Mouse (Mus musculus): ENCODE measurements at regions not wholly inside any gene's neighbourhood (a gene's known extent, or its start where the extent isn't known, plus 50 kb on each side); places are given as distances from the start of the nearest gene placed in this dataset.

DNA sequence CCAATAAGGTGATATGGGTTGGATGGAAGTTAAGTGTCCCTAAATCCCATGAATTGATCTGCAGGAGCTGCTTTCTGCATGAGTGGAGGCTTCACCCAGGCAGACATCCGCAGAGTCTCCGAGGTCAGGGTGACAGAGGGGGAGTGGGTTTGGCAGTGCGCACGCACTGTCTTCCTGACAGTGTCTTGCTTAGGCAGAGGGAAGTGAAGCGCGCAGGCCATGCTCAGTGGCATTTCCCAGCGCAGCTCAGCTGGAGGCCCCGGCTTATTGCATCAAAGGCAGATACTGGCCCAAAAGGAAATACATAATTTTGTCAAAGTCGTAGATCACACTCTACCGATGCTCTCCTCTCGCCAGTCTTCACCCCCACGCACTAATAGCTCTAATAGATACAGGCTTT is 252.7 kb upstream of the Dnajc24 start:
- Histone ChIP-seq H3K79me2 (ENCODE audit: control insufficient read depth, insufficient read depth, low read length) (no peaks in the 10 kb centered on the region), H3K9ac (ENCODE audit: low read depth, low read length) (no peak overlapping the region), H3K4me3 (ENCODE audit: insufficient read depth, low read depth, low read length) (no peak overlapping the region), H3K27ac (replicated peaks; ENCODE audit: insufficient read depth, low read depth, low read length) (no peak overlapping the region), H3K4me1 (ENCODE audit: control insufficient read depth, insufficient read depth, low read length) (no peaks in the 10 kb centered on the region), H3K27me3 (ENCODE audit: control insufficient read depth, insufficient read depth, low read length) (no peaks in the 10 kb centered on the region), H3K36me3 (ENCODE audit: control insufficient read depth, insufficient read depth, low read length) (no peaks in the 10 kb centered on the region)
- DNase-seq (ENCODE audit: extremely low read depth, low read depth, low spot score): no peak
- WGBS: 74% methylated on average over 12 of the region's 12 CpGs
- TF ChIP-seq POLR2A (IDR thresholded peaks at IDR 0.05; ENCODE audit: extremely low read depth, insufficient read depth, low read length) (no peak), CTCF (IDR thresholded peaks at IDR 0.05; ENCODE audit: low read depth, low read length) (no peak)

DNA sequence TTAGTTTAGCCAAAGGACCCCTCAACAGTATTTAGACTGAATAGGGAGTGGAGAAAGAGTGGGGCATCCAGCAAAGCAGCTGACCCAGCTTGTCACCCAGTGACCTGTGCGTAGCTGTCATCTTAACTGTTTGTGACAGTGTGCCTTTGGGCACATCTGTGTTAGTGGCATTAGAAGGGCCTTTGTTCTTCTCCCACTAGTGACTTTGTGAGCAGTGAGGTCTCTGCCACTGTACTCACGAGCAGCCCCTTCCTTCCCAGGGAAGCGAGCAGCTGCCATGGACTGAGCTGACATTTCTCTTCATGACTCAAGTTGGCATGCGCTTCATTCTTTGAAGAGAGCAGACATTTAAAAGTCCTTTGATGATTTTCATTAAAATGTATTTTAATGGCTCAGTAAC is 231.0 kb upstream of the Dnajc24 start:
- Histone ChIP-seq H3K79me2 (ENCODE audit: control insufficient read depth, insufficient read depth, low read length) (no peaks in the 10 kb centered on the region), H3K4me1 (ENCODE audit: control insufficient read depth, insufficient read depth, low read length) (no peaks in the 10 kb centered on the region), H3K36me3 (ENCODE audit: control insufficient read depth, insufficient read depth, low read length) (no peaks in the 10 kb centered on the region), H3K4me3 (ENCODE audit: insufficient read depth, low read depth, low read length) (no peak overlapping the region), H3K27me3 (ENCODE audit: control insufficient read depth, insufficient read depth, low read length) (no peaks in the 10 kb centered on the region), H3K27ac (replicated peaks; ENCODE audit: insufficient read depth, low read depth, low read length) (no peak overlapping the region), H3K9ac (ENCODE audit: low read depth, low read length) (no peak overlapping the region)
- DNase-seq (ENCODE audit: extremely low read depth, low read depth, low spot score): no peak
- TF ChIP-seq POLR2A (IDR thresholded peaks at IDR 0.05; ENCODE audit: extremely low read depth, insufficient read depth, low read length) (no peak), CTCF (IDR thresholded peaks at IDR 0.05; ENCODE audit: low read depth, low read length) (no peak)
- 78% methylated on average over 4 of the region's 4 CpGs for WGBS

DNA sequence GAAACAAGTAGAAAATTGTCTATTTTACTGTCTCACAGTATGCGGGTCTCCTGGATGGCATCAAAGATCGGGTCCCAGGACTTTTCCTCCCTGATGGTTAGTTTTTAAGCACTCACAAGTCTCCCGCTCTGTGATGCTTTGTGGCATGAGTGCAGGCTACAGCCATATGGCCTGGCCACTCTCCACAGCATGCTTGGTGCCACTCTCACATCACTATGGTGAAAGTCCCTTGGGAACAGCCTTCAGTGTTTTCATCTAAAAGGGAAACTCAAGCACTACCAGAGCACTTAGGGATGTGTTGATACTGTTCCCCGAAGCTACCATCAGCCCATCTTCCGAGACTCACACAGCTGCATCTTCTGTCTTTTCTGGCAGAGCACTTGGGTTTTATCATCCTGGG is 227.8 kb upstream of the Dnajc24 start:
- Histone ChIP-seq H3K27ac (replicated peaks; ENCODE audit: insufficient read depth, low read depth, low read length) (no peak overlapping the region), H3K36me3 (ENCODE audit: control insufficient read depth, insufficient read depth, low read length) (no peaks in the 10 kb centered on the region), H3K27me3 (ENCODE audit: control insufficient read depth, insufficient read depth, low read length) (no peaks in the 10 kb centered on the region), H3K4me1 (ENCODE audit: control insufficient read depth, insufficient read depth, low read length) (no peaks in the 10 kb centered on the region), H3K79me2 (ENCODE audit: control insufficient read depth, insufficient read depth, low read length) (no peaks in the 10 kb centered on the region), H3K9ac (ENCODE audit: low read depth, low read length) (no peak overlapping the region), H3K4me3 (ENCODE audit: insufficient read depth, low read depth, low read length) (no peak overlapping the region)
- DNase-seq (ENCODE audit: extremely low read depth, low read depth, low spot score): no peak
- TF ChIP-seq POLR2A (IDR thresholded peaks at IDR 0.05; ENCODE audit: extremely low read depth, insufficient read depth, low read length) (no peak), CTCF (IDR thresholded peaks at IDR 0.05; ENCODE audit: low read depth, low read length) (no peak)
- WGBS: 79% methylated on average over 5 of the region's 5 CpGs

DNA sequence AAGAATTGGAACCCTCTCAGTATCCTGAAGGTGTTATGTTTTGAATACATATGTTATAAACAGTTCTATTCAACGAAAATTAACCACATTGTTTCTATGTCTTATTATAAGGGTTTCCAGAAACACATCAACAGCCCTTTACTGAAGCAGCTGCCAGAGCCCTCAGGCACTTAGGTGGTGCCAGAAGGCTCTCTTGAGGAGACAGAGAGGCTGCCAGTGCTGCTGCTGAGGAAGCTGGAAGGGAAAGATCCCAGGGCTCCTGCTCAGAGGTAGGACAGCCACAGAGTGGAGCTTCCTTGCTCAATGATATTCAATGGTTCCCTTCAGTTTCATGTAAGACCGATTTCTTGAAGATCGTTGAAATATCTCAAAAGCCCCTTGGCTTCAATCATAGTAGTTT is 226.7 kb upstream of the Dnajc24 start:
- H3K27me3 ChIP-seq (ENCODE audit: control insufficient read depth, insufficient read depth, low read length): no peaks in the 10 kb centered on the region
- TF ChIP-seq CTCF (IDR thresholded peaks at IDR 0.05; ENCODE audit: low read depth, low read length) (no peak), POLR2A (IDR thresholded peaks at IDR 0.05; ENCODE audit: extremely low read depth, insufficient read depth, low read length) (no peak)
- H3K4me1 ChIP-seq (ENCODE audit: control insufficient read depth, insufficient read depth, low read length): no peaks in the 10 kb centered on the region
- H3K79me2 ChIP-seq (ENCODE audit: control insufficient read depth, insufficient read depth, low read length): no peaks in the 10 kb centered on the region
- 70% methylated on average over 3 of the region's 3 CpGs for WGBS
- no peak overlapping the region for H3K27ac ChIP-seq (replicated peaks; ENCODE audit: insufficient read depth, low read depth, low read length)
- DNase-seq (ENCODE audit: extremely low read depth, low read depth, low spot score): no peak
- H3K9ac ChIP-seq (ENCODE audit: low read depth, low read length): no peak overlapping the region
- no peaks in the 10 kb centered on the region for H3K36me3 ChIP-seq (ENCODE audit: control insufficient read depth, insufficient read depth, low read length)
- H3K4me3 ChIP-seq (ENCODE audit: insufficient read depth, low read depth, low read length): no peak overlapping the region

DNA sequence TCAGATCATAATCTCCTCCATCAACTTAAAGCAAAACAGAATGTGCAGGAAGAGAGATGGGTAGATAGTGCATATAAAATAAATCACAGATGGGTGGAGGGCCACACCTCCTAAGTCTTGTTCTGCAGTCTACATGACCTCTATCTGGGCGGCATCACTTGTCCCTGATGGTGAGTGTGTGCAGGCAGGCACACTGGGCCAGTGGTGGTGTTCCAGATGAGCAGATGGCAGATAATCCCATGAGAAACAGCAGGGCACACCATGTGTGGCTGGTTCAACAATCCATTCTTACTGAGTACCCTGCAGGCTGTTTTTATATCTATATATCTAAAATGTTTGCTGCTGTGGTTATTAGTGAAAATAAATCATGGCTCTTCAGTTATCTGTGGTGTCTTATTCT is 224.9 kb upstream of the Dnajc24 start:
- Histone ChIP-seq H3K79me2 (ENCODE audit: control insufficient read depth, insufficient read depth, low read length) (no peaks in the 10 kb centered on the region), H3K4me3 (ENCODE audit: insufficient read depth, low read depth, low read length) (no peak overlapping the region), H3K36me3 (ENCODE audit: control insufficient read depth, insufficient read depth, low read length) (no peaks in the 10 kb centered on the region), H3K9ac (ENCODE audit: low read depth, low read length) (no peak overlapping the region), H3K4me1 (ENCODE audit: control insufficient read depth, insufficient read depth, low read length) (no peaks in the 10 kb centered on the region), H3K27me3 (ENCODE audit: control insufficient read depth, insufficient read depth, low read length) (no peaks in the 10 kb centered on the region), H3K27ac (replicated peaks; ENCODE audit: insufficient read depth, low read depth, low read length) (no peak overlapping the region)
- DNase-seq (ENCODE audit: extremely low read depth, low read depth, low spot score): no peak
- 77% methylated on average over 1 of the region's 1 CpGs for WGBS
- no peak for TF ChIP-seq POLR2A (IDR thresholded peaks at IDR 0.05; ENCODE audit: extremely low read depth, insufficient read depth, low read length)
- TF ChIP-seq CTCF (IDR thresholded peaks at IDR 0.05; ENCODE audit: low read depth, low read length): no peak

DNA sequence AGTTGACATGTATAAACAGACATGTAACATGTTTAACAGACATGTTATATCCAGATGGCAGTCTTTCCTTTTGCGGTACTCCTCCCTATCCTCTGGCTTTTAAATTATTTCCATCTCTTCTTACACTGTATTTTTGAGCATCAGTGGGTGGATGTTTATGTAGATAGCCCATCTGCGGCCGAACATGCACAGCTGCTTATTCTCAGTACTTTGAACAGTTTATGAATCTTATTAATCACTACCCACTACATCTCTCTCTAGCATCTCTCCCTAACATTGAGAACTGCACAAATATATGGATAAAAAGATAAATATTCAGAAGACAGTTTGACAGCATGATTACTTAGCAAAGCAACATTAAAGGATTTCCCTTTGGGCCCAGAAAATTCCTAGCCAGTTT is 212.8 kb upstream of the Dnajc24 start:
- no peaks in the 10 kb centered on the region for H3K79me2 ChIP-seq (ENCODE audit: control insufficient read depth, insufficient read depth, low read length)
- DNase-seq (ENCODE audit: extremely low read depth, low read depth, low spot score): no peak
- no peak overlapping the region for H3K27ac ChIP-seq (replicated peaks; ENCODE audit: insufficient read depth, low read depth, low read length)
- H3K36me3 ChIP-seq (ENCODE audit: control insufficient read depth, insufficient read depth, low read length): no peaks in the 10 kb centered on the region
- H3K27me3 ChIP-seq (ENCODE audit: control insufficient read depth, insufficient read depth, low read length): no peaks in the 10 kb centered on the region
- TF ChIP-seq POLR2A (IDR thresholded peaks at IDR 0.05; ENCODE audit: extremely low read depth, insufficient read depth, low read length) (no peak), CTCF (IDR thresholded peaks at IDR 0.05; ENCODE audit: low read depth, low read length) (no peak)
- no peak overlapping the region for H3K9ac ChIP-seq (ENCODE audit: low read depth, low read length)
- H3K4me3 ChIP-seq (ENCODE audit: insufficient read depth, low read depth, low read length): no peak overlapping the region
- no peaks in the 10 kb centered on the region for H3K4me1 ChIP-seq (ENCODE audit: control insufficient read depth, insufficient read depth, low read length)
- WGBS: 93% methylated on average over 3 of the region's 3 CpGs
